Mouse (Mus musculus) bone marrow macrophage, adult 2 months (primary cell): ENCODE measurements around the gene Lst1.

Experiments used
- CTCF ChIP-seq: IDR thresholded peaks from 2 replicates; pipeline ENCODE4 v1.5.1; 2012; ENCODE audit warnings: low read depth, mild to moderate bottlenecking, low read length, moderate library complexity
- POLR2A ChIP-seq: IDR thresholded peaks from 2 replicates; pipeline ENCODE4 v1.6.1; 2012; ENCODE audit warnings: mild to moderate bottlenecking, low read depth, low read length, borderline replicate concordance

- TF ChIP-seq CTCF (no peak), POLR2A (no peak)
Measured at GRCm38 (mm10) chr17:35167794-35168193, 20.4 kb downstream of the Lst1 start.
